Mouse (Mus musculus): ENCODE results near the gene B4gat1. TPM values are rescaled to one million over a fixed set of nuclear protein-coding genes. Genes with fewer than 3 reads are reported as not detected.

The B4gat1 gene
- polyA plus RNA-seq (2014; fragmentation: Nextera tagmentation; extraction: Ambion mirVana): 35.2 and 40.4 TPM in 2 replicates

DNA sequence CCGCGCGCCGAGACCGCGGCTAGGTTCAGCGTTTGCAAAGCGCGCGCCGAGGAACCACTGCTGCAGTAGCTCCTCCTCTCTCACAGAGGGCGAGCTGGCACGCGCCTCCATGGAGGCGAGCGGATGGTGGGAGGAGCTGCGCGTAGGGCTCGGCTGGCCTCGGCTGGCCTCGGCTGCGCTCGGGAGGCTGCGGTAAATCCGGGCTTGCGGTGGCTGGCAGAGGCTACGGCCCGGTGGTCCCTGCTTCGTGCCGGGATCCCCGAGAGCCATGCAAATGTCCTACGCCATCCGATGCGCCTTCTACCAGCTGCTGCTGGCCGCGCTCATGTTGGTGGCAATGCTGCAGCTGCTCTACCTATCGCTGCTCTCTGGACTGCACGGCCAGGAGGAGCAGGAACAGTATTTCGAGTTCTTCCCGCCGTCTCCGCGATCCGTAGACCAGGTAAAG, at the start of gene B4gat1, which contains the start of gene AC124502.3:
Gene B4gat1, plus strand, starts transcription at position 118 of the 448 bp plus-strand sequence.
Gene AC124502.3, plus strand, starts transcription at position 183 of the 448 bp plus-strand sequence.
- H3K4me2 ChIP-seq (ENCODE audit: low read depth, low read length, severe bottlenecking): peak within 1 kb of the TSS; percentile 99
- H3K36me3 ChIP-seq (ENCODE audit: control insufficient read depth, insufficient read depth, low read length): no peaks in the 10 kb centered on the region; the same call in 1 of the 2 replicates
- under 1% methylated on average over 43 of the region's 44 CpGs for WGBS
- H3K9me3 ChIP-seq (ENCODE audit: control insufficient read depth, low read length): no peaks in the 10 kb centered on the region
- H3K4me1 ChIP-seq (replicated peaks; ENCODE audit: control insufficient read depth, insufficient read depth, low read length): peaks cover 16% of the 10 kb centered on the region; the same call in 1 of the 2 replicates
- ATAC-seq (replicated peaks; ENCODE audit: low FRiP score) (peak; percentile 89), DNase-seq (ENCODE audit: low spot score) (peak; percentile 95)
- H3K4me3 ChIP-seq (ENCODE audit: low read depth, low read length): peak within 1 kb of the TSS; percentile 76
- peak within 1 kb of the TSS; percentile 78 for H3K27ac ChIP-seq (ENCODE audit: low read depth, low read length)
- H3K9ac ChIP-seq (ENCODE audit: low read length): peak within 1 kb of the TSS; percentile 89
- no peaks in the 10 kb centered on the region for H3K27me3 ChIP-seq (ENCODE audit: control insufficient read depth, insufficient read depth, low read length)

DNA sequence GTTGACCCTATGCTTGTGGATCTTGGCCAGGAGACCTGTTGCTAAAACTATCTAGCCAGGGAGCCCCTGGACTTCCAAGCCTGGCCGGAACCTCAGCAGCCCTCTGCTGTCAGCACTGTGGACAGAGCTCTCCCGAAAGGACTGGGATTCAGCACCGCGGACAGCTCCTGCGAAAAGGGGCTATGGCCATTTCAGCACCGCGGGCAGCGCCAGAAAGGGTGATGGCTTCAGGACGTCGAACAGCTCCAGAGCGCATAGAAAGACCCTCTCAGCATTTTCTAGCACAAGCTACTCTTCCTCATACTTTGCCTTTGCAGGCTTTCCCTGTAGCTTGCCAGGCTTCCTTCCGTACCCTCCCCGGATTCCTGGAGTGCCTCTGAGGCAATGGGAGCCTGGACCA, 49.6 kb upstream of the B4gat1 start:
- no peaks in the 10 kb centered on the region for H3K9me3 ChIP-seq (ENCODE audit: control insufficient read depth, low read length)
- 6% methylated on average over 13 of the region's 13 CpGs for WGBS
- H3K9ac ChIP-seq (ENCODE audit: low read length): no peak overlapping the region

GRCm38 (mm10) chr19:4989434-4990255, 49.0 kb upstream of the B4gat1 start:
- H3K27ac ChIP-seq (ENCODE audit: low read depth, low read length): no peak overlapping the region
- no peaks in the 10 kb centered on the region for H3K4me1 ChIP-seq (replicated peaks; ENCODE audit: control insufficient read depth, insufficient read depth, low read length)
- H3K9ac ChIP-seq (ENCODE audit: low read length): no peak overlapping the region
- no peaks in the 10 kb centered on the region for H3K9me3 ChIP-seq (ENCODE audit: control insufficient read depth, low read length)
- no peaks in the 10 kb centered on the region for H3K36me3 ChIP-seq (ENCODE audit: control insufficient read depth, insufficient read depth, low read length)
- DNase-seq (ENCODE audit: low spot score) (peak; percentile 55), ATAC-seq (replicated peaks; ENCODE audit: low FRiP score) (no peak)
- WGBS: 17% methylated on average over 47 of the region's 47 CpGs
- peak overlapping the region; percentile 48 for H3K4me2 ChIP-seq (ENCODE audit: low read depth, low read length, severe bottlenecking)
- peak overlapping the region; percentile 26 for H3K4me3 ChIP-seq (ENCODE audit: low read depth, low read length)
- H3K27me3 ChIP-seq (ENCODE audit: control insufficient read depth, insufficient read depth, low read length): peaks cover 33% of the 10 kb centered on the region

More for the DNA sequence above, 49.6 kb upstream of the B4gat1 start:
- Histone ChIP-seq H3K4me2 (ENCODE audit: low read depth, low read length, severe bottlenecking) (peak overlapping the region; percentile 48), H3K4me1 (replicated peaks; ENCODE audit: control insufficient read depth, insufficient read depth, low read length) (no peaks in the 10 kb centered on the region), H3K27me3 (ENCODE audit: control insufficient read depth, insufficient read depth, low read length) (peaks cover 38% of the 10 kb centered on the region), H3K36me3 (ENCODE audit: control insufficient read depth, insufficient read depth, low read length) (no peaks in the 10 kb centered on the region), H3K4me3 (ENCODE audit: low read depth, low read length) (0 out of 2 replicates have a peak overlapping the region, but pooled peaks have one; percentile 26), H3K27ac (ENCODE audit: low read depth, low read length) (no peak overlapping the region)
- no peak for ATAC-seq (replicated peaks; ENCODE audit: low FRiP score)
- peak; percentile 96 for DNase-seq (ENCODE audit: low spot score)

- DNase-seq (ENCODE audit: low spot score) (no peak), ATAC-seq (replicated peaks; ENCODE audit: low FRiP score) (no peak)
- Histone ChIP-seq H3K4me3 (ENCODE audit: low read depth, low read length) (peak within 1 kb of the TSS; percentile 26), H3K4me2 (ENCODE audit: low read depth, low read length, severe bottlenecking) (peak within 1 kb of the TSS; percentile 48), H3K9me3 (ENCODE audit: control insufficient read depth, low read length) (no peaks in the 10 kb centered on the region), H3K27ac (ENCODE audit: low read depth, low read length) (no peak within 1 kb of the TSS), H3K9ac (ENCODE audit: low read length) (no peak within 1 kb of the TSS), H3K27me3 (ENCODE audit: control insufficient read depth, insufficient read depth, low read length) (peaks cover 31% of the 10 kb centered on the region), H3K4me1 (replicated peaks; ENCODE audit: control insufficient read depth, insufficient read depth, low read length) (no peaks in the 10 kb centered on the region), H3K36me3 (ENCODE audit: control insufficient read depth, insufficient read depth, low read length) (no peaks in the 10 kb centered on the region)
- WGBS: 19% methylated on average over 4 of the region's 4 CpGs
Measured at GRCm38 (mm10) chr19:4990256-4990625, 48.4 kb upstream of the B4gat1 start, which contains the start of gene Npas4. TSS of gene Npas4 (minus strand) at chr19:4990316.

DNA sequence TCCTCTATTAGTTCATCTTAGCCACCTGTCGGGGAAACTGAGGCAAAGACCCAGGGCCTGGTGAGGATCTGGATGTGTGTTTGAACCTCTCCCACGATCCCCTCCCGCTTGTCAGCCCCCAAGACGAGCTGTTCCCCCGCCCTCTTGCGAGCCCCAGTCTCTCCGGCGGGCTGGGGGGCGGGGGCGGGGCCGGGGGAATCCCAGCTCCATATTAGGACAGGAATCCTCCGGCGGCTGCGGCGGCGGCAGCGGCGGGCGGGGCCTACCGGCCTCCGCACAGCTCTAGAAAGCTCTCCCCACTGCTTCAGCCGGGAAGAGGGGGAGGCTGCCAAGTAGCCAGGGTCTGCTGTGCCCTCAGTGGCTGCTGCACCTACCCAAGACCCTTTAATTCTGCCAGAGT, 47.9 kb upstream of the B4gat1 start:
- Histone ChIP-seq H3K27ac (ENCODE audit: low read depth, low read length) (no peak overlapping the region), H3K27me3 (ENCODE audit: control insufficient read depth, insufficient read depth, low read length) (peaks cover 28% of the 10 kb centered on the region), H3K9ac (ENCODE audit: low read length) (no peak overlapping the region), H3K36me3 (ENCODE audit: control insufficient read depth, insufficient read depth, low read length) (no peaks in the 10 kb centered on the region), H3K4me3 (ENCODE audit: low read depth, low read length) (no peak overlapping the region), H3K9me3 (ENCODE audit: control insufficient read depth, low read length) (no peaks in the 10 kb centered on the region), H3K4me2 (ENCODE audit: low read depth, low read length, severe bottlenecking) (no peak overlapping the region), H3K4me1 (replicated peaks; ENCODE audit: control insufficient read depth, insufficient read depth, low read length) (no peaks in the 10 kb centered on the region)
- ATAC-seq (replicated peaks; ENCODE audit: low FRiP score) (no peak), DNase-seq (ENCODE audit: low spot score) (peak; percentile 58)
- 2% methylated on average over 21 of the region's 22 CpGs for WGBS

- 19% methylated on average over 8 of the region's 8 CpGs for WGBS
- H3K9ac ChIP-seq (ENCODE audit: low read length): no peak overlapping the region
- H3K4me1 ChIP-seq (replicated peaks; ENCODE audit: control insufficient read depth, insufficient read depth, low read length): no peaks in the 10 kb centered on the region
- DNase-seq (ENCODE audit: low spot score): peak; percentile 69
- H3K9me3 ChIP-seq (ENCODE audit: control insufficient read depth, low read length): no peaks in the 10 kb centered on the region
- no peaks in the 10 kb centered on the region for H3K36me3 ChIP-seq (ENCODE audit: control insufficient read depth, insufficient read depth, low read length)
- peaks cover 28% of the 10 kb centered on the region for H3K27me3 ChIP-seq (ENCODE audit: control insufficient read depth, insufficient read depth, low read length)
- H3K4me3 ChIP-seq (ENCODE audit: low read depth, low read length): no peak overlapping the region
- no peak for ATAC-seq (replicated peaks; ENCODE audit: low FRiP score)
- no peak overlapping the region for H3K4me2 ChIP-seq (ENCODE audit: low read depth, low read length, severe bottlenecking)
- H3K27ac ChIP-seq (ENCODE audit: low read depth, low read length): no peak overlapping the region
Measured at GRCm38 (mm10) chr19:4992371-4992770, 46.3 kb upstream of the B4gat1 start.

DNA sequence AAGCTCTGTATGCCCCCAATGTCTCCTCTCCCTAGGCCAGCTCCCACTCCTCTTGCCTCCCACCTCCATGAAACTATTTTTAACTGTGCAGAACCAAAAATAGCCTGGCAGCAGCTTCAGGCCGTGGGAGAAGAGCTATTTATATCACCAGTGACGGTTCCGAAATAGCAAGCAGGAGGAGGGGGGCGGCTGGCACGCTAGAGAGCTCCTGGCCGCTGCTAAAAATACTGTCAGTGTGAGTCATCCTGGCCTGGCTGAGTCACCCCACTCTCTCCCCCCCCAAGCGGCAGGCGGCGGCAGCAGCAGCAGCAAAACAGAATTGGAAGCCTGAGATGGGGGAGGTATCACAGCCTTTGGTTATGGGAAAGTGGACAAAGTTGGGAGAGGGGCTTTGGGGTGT, 45.7 kb upstream of the B4gat1 start:
- Histone ChIP-seq H3K4me2 (ENCODE audit: low read depth, low read length, severe bottlenecking) (no peak overlapping the region), H3K27me3 (ENCODE audit: control insufficient read depth, insufficient read depth, low read length) (peaks cover 28% of the 10 kb centered on the region)

DNA sequence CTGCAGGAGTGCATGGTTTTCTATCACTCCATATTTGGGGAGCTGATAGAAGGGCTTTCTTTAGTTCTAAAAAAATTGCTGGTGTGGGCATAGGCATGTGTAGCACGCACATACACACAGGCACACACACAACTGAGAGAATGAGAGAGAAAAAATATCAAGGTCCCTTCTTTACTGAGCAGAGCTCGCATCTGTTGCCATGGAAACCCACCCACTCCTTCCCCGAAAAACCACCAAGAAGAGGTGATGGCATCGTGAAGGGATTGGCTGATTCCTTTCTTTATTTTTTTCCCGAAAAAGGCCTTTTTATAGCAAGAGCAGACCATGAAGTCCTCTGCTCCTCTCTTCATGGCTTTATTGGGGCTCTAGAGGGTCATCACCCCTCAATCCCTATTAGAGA, 44.6 kb upstream of the B4gat1 start:
- Histone ChIP-seq H3K4me1 (replicated peaks; ENCODE audit: control insufficient read depth, insufficient read depth, low read length) (no peaks in the 10 kb centered on the region), H3K9ac (ENCODE audit: low read length) (no peak overlapping the region), H3K4me3 (ENCODE audit: low read depth, low read length) (no peak overlapping the region), H3K27ac (ENCODE audit: low read depth, low read length) (no peak overlapping the region), H3K9me3 (ENCODE audit: control insufficient read depth, low read length) (no peaks in the 10 kb centered on the region), H3K36me3 (ENCODE audit: control insufficient read depth, insufficient read depth, low read length) (no peaks in the 10 kb centered on the region), H3K27me3 (ENCODE audit: control insufficient read depth, insufficient read depth, low read length) (peaks cover 24% of the 10 kb centered on the region), H3K4me2 (ENCODE audit: low read depth, low read length, severe bottlenecking) (no peak overlapping the region)
- 65% methylated on average over 5 of the region's 5 CpGs for WGBS
- DNase-seq (ENCODE audit: low spot score) (peak; percentile 4), ATAC-seq (replicated peaks; ENCODE audit: low FRiP score) (no peak)

More for the DNA sequence above, 45.7 kb upstream of the B4gat1 start:
- 15% methylated on average over 9 of the region's 9 CpGs for WGBS
- DNase-seq (ENCODE audit: low spot score): peak; percentile 49
- H3K27ac ChIP-seq (ENCODE audit: low read depth, low read length): no peak overlapping the region
- no peaks in the 10 kb centered on the region for H3K9me3 ChIP-seq (ENCODE audit: control insufficient read depth, low read length)
- H3K9ac ChIP-seq (ENCODE audit: low read length): no peak overlapping the region
- no peak overlapping the region for H3K4me3 ChIP-seq (ENCODE audit: low read depth, low read length)
- no peaks in the 10 kb centered on the region for H3K4me1 ChIP-seq (replicated peaks; ENCODE audit: control insufficient read depth, insufficient read depth, low read length)
- no peak for ATAC-seq (replicated peaks; ENCODE audit: low FRiP score)
- H3K36me3 ChIP-seq (ENCODE audit: control insufficient read depth, insufficient read depth, low read length): no peaks in the 10 kb centered on the region
